Mouse (Mus musculus) heart, postnatal 10 days (tissue): Measurements from ENCODE around the gene Rpl39l. TPM values are rescaled to one million over a fixed set of nuclear protein-coding genes. Genes with fewer than 3 reads are reported as not detected.
"Not testable (repeated sequence)": the region's sequence is repeated elsewhere in the genome, so short reads cannot be mapped to it uniquely, and the experiment has no call there.

Source experiments
- DNase-seq, 2 experiments: peaks; one replicate each; pipeline ENCODE4 v3.0.0; 2021
- intact Hi-C: fragments of 180-260 bp; cut with DNase I; formaldehyde crosslinking; loops from one replicate; pipeline ENCODE4 v1.15.1; 2025
- total RNA-seq, 2 experiments: library from RNA; stranded (reverse); gene quantifications; 2 replicates each; pipeline ENCODE4 v1.2.3; 2021

Gene Rpl39l
- not detected for total RNA-seq

- intact Hi-C loops = no loop called here
- DNase-seq = no peak
These were observed at the start of gene Rpl39l for GRCm38 (mm10) chr16:10170005-10170404. Gene Rpl39l (plus strand): TSS chr16:10170226.

- no peak for DNase-seq
- intact Hi-C loops = no loop called here
These were observed 42.4 kb upstream of the Rpl39l start for GRCm38 (mm10) chr16:10127586-10127985.

- intact Hi-C loops = no loop called here
- no peak for DNase-seq
These were observed 40.7 kb upstream of the Rpl39l start for GRCm38 (mm10) chr16:10129052-10129911.

- intact Hi-C loops = no loop called here
- DNase-seq = peak; percentile 16 to 22
These were observed 26.9 kb upstream of the Rpl39l start for GRCm38 (mm10) chr16:10143166-10143565.

GRCm38 (mm10) chr16:10147401-10147800 is 22.6 kb upstream of the Rpl39l start:
- intact Hi-C loops = no loop called here

GRCm38 (mm10) chr16:10169123-10169905 is 712 bp upstream of the Rpl39l start:
- DNase-seq = no peak

More at GRCm38 (mm10) chr16:10147401-10147800, 22.6 kb upstream of the Rpl39l start:
- no peak for DNase-seq

GRCm38 (mm10) chr16:10171276-10171675 is 1.2 kb downstream of the Rpl39l start:
- intact Hi-C loops = no loop called here
- DNase-seq = no peak

More at GRCm38 (mm10) chr16:10169123-10169905, 712 bp upstream of the Rpl39l start:
- intact Hi-C loops = no loop called here

GRCm38 (mm10) chr16:10172179-10172820 is 2.3 kb downstream of the Rpl39l start:
- DNase-seq = no peak
- intact Hi-C loops = no loop called here

- DNase-seq, intact Hi-C loops: not testable (repeated sequence)
These were observed 17.4 kb downstream of the Rpl39l start for GRCm38 (mm10) chr16:10187461-10187860.

GRCm38 (mm10) chr16:10192679-10193506 is 22.9 kb downstream of the Rpl39l start, which contains the start of gene Atf7ip2:
Gene Atf7ip2 (plus strand): TSS chr16:10192712.
- intact Hi-C loops = no loop called here

GRCm38 (mm10) chr16:10208777-10209176 is 38.8 kb downstream of the Rpl39l start:
- DNase-seq = no peak
- intact Hi-C loops = no loop called here

More at GRCm38 (mm10) chr16:10192679-10193506, 22.9 kb downstream of the Rpl39l start, which contains the start of gene Atf7ip2:
- peak; percentile 93 to 94 for DNase-seq

GRCm38 (mm10) chr16:10216366-10216765 is 46.3 kb downstream of the Rpl39l start:
- intact Hi-C loops, DNase-seq: not testable (repeated sequence)

GRCm38 (mm10) chr16:10217020-10217419 is 47.0 kb downstream of the Rpl39l start:
- DNase-seq, intact Hi-C loops: not testable (repeated sequence)

Other genes with a start within 250 kb of the Rpl39l start
- gene Grin2a, start 174.7 kb upstream of the Rpl39l start, total RNA-seq = under 1 TPM; 0.12 to 0.17 TPM
- under 1 TPM in 1 of 2 experiments, not detected in 1; 0.19 TPM for gene Atf7ip2, start 22.5 kb downstream of the Rpl39l start, total RNA-seq
- gene Emp2, start 143.7 kb downstream of the Rpl39l start, total RNA-seq = 10 to 100 TPM; 42.5 to 46.4 TPM
- gene Tekt5, start 225.3 kb downstream of the Rpl39l start, total RNA-seq = under 1 TPM in 1 of 2 experiments, not detected in 1; 0.22 TPM
- 10 to 100 TPM; 10.6 to 10.8 TPM for gene Nubp1, start 241.7 kb downstream of the Rpl39l start, total RNA-seq